Mouse (Mus musculus) C2C12 (cell line): ENCODE results near the gene Pbx1.

ENCODE experiments used
- CEBPB ChIP-seq: IDR thresholded peaks from one replicate; pipeline ENCODE4 v1.6.1; 2011; ENCODE audit warnings: low read depth, mild to moderate bottlenecking, control low read depth, moderate library complexity
- CTCF ChIP-seq: IDR thresholded peaks from one replicate; pipeline ENCODE4 v1.5.1; 2011; ENCODE audit not compliant: control insufficient read depth, insufficient read depth, insufficient read length
- FOSL1 ChIP-seq: IDR thresholded peaks from one replicate; pipeline ENCODE4 v1.8.0; 2011; ENCODE audit warnings: mild to moderate bottlenecking, low read length; ENCODE audit not compliant: poor library complexity, insufficient read depth, severe bottlenecking
- MAX ChIP-seq: IDR thresholded peaks from one replicate; pipeline ENCODE4 v1.6.1; 2011; ENCODE audit warnings: mild to moderate bottlenecking, control low read depth
- MYOD1 ChIP-seq: IDR thresholded peaks from one replicate; pipeline ENCODE4 v1.6.1; 2011; ENCODE audit warnings: low read depth; ENCODE audit not compliant: control insufficient read depth, insufficient read length
- USF1 ChIP-seq: IDR thresholded peaks from one replicate; pipeline ENCODE4 v1.6.1; 2011; ENCODE audit warnings: low read depth, mild to moderate bottlenecking, control low read depth, moderate library complexity

DNA sequence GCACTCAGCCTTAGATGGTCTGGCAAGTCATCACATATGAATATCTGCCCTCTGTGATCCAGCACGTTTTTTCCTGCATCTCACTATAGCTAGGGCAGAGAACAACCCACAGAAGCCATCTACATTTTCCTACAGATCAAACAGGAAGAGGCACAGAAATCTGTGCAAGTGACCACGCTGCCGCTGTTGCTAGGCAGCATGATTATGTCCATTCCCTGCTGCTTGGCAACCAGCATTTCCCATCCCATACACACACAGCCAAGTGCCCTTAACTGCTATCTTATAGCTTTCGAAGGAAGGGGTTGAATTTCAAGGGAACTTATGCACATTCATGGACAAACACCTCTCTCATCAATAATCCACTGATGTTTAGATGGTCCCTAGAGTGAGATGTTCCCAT lies 77.1 kb downstream of the Pbx1 start:
- TF ChIP-seq CTCF (no peak), MYOD1 (no peak), CEBPB (no peak), MAX (no peak), FOSL1 (no peak), USF1 (no peak)
